Comparison of ENCODE assay signal across 12 mouse cellular contexts in genomic region chr2:157072316-157072990, GRCm38 (mm10). TPM values are rescaled to one million over a fixed set of nuclear protein-coding genes. Genes with fewer than 3 reads are reported as not detected.
A peak's percentile ranks its signal among the peaks of the same experiment; 100 is the strongest.
DNase-seq lines count a peak whose midpoint lies in the region; ATAC-seq and TF ChIP-seq lines count a peak whose summit lies in the region.
"Had no signal": no experiment of that assay in that cellular context is flagged by ENCODE, and none has a peak within 500 bp of the region (broad histone marks: within the 10 kb centered on the region; RNA-seq: fewer than 3 reads in every experiment).

No protein-coding gene starts in this region.

- no peak for TF ChIP-seq EP300 in lung, postnatal 0 days (IDR thresholded peaks at IDR 0.05)

- DNase-seq in heart, adult 9 months (ENCODE audit: low spot score in 2 of 2) = no peak
- no peak for DNase-seq in lung, postnatal 0 days (ENCODE audit: low spot score)
- DNase-seq in lung, adult 2 months = no peak
- no peak for DNase-seq in right cerebral cortex, adult 2 months (ENCODE audit: low spot score in 2 of 2)
- DNase-seq in adipocyte (ENCODE audit: low spot score) = no peak
- DNase-seq: thymus, postnatal 14 days had no signal

- WGBS in heart, embryonic 12.5 days = 67% methylated on average over 9 of the region's 9 CpGs
- 53% methylated on average over 9 of the region's 9 CpGs for WGBS in lung, postnatal 0 days
- WGBS in lung, adult 2 months = 49% methylated on average over 9 of the region's 9 CpGs
- 53% methylated on average over 9 of the region's 9 CpGs for WGBS in embryonic facial prominence, embryonic 13.5 days

- H3K9me3 ChIP-seq in heart, embryonic 12.5 days (replicated peaks) = no peaks in the 10 kb centered on the region
- H3K9me3 ChIP-seq in lung, postnatal 0 days (ENCODE audit: low read length) = no peaks in the 10 kb centered on the region
- H3K9me3 ChIP-seq in embryonic facial prominence, embryonic 13.5 days = no peaks in the 10 kb centered on the region
- H3K9me3 ChIP-seq: forebrain, embryonic 13.5 days had no signal

- no peak overlapping the region for H3K4me3 ChIP-seq in heart, embryonic 12.5 days
- H3K4me3 ChIP-seq in lung, postnatal 0 days (ENCODE audit: low read depth, low read length) = no peak overlapping the region
- no peak overlapping the region for H3K4me3 ChIP-seq in lung, adult 2 months (replicated peaks; ENCODE audit: extremely low read depth, low read depth, low read length)
- no peak overlapping the region for H3K4me3 ChIP-seq in embryonic facial prominence, embryonic 13.5 days
- H3K4me3 ChIP-seq in myocyte = no peak overlapping the region
- H3K4me3 ChIP-seq: forebrain, embryonic 13.5 days had no signal

- H3K4me2 ChIP-seq in heart, embryonic 12.5 days = no peak overlapping the region
- H3K4me2 ChIP-seq in lung, postnatal 0 days (replicated peaks; ENCODE audit: low read depth, low read length) = no peak overlapping the region; the same call in 1 of the 2 replicates
- H3K4me2 ChIP-seq in embryonic facial prominence, embryonic 13.5 days = no peak overlapping the region
- H3K4me2 ChIP-seq in myocyte (ENCODE audit: low read depth) = peak overlapping the region; percentile 78

- 0 out of 2 replicates have a peak, but pooled peaks cover 5% of the 10 kb centered on the region for H3K36me3 ChIP-seq in heart, embryonic 12.5 days
- H3K36me3 ChIP-seq in lung, postnatal 0 days (ENCODE audit: insufficient read depth, low read length) = no peaks in the 10 kb centered on the region
- H3K36me3 ChIP-seq in embryonic facial prominence, embryonic 13.5 days = peaks cover 25% of the 10 kb centered on the region; the same call in 1 of the 2 replicates
- no peaks in the 10 kb centered on the region for H3K36me3 ChIP-seq in myocyte (ENCODE audit: control insufficient read depth, insufficient read depth)

- no peak for TF ChIP-seq POLR2A in lung, adult 2 months (IDR thresholded peaks at IDR 0.05; ENCODE audit: borderline replicate concordance, extremely low read depth, low read depth, low read length)
- no peak for TF ChIP-seq POLR2A in myocyte (IDR thresholded peaks at IDR 0.05; ENCODE audit: insufficient read length, low read depth)

- peaks cover 84% of the 10 kb centered on the region for H3K79me2 ChIP-seq in myocyte (ENCODE audit: control insufficient read depth, insufficient read depth)

- no peak for ATAC-seq in heart, embryonic 12.5 days (ENCODE audit: insufficient number of reproducible peaks, low FRiP score)
- ATAC-seq in lung, postnatal 0 days = no peak
- no peak for ATAC-seq in embryonic facial prominence, embryonic 13.5 days (ENCODE audit: insufficient number of reproducible peaks, insufficient read depth, low FRiP score, low TSS enrichment, low read depth)
- ATAC-seq: forebrain, embryonic 13.5 days; midbrain, embryonic 16.5 days had no signal

- peak overlapping the region; percentile 95 for H3K27ac ChIP-seq in heart, embryonic 12.5 days (ENCODE audit: poor library complexity, severe bottlenecking)
- H3K27ac ChIP-seq in lung, postnatal 0 days (ENCODE audit: low read length) = peak overlapping the region; percentile 93
- H3K27ac ChIP-seq in embryonic facial prominence, embryonic 13.5 days = 0 out of 2 replicates have a peak overlapping the region, but pooled peaks have one; percentile 40
- H3K27ac ChIP-seq: forebrain, embryonic 13.5 days had no signal

- no peaks in the 10 kb centered on the region for H3K27me3 ChIP-seq in heart, embryonic 12.5 days (replicated peaks)
- H3K27me3 ChIP-seq in lung, postnatal 0 days (replicated peaks; ENCODE audit: insufficient read depth, low read length) = no peaks in the 10 kb centered on the region
- no peaks in the 10 kb centered on the region for H3K27me3 ChIP-seq in embryonic facial prominence, embryonic 13.5 days
- H3K27me3 ChIP-seq in myocyte (ENCODE audit: control insufficient read depth, insufficient read depth, insufficient read length) = no peaks in the 10 kb centered on the region
- H3K27me3 ChIP-seq: forebrain, embryonic 13.5 days had no signal

- H3K9ac ChIP-seq in heart, embryonic 12.5 days = no peak overlapping the region; the same call in 1 of the 2 replicates
- H3K9ac ChIP-seq in lung, postnatal 0 days (replicated peaks; ENCODE audit: low read depth) = no peak overlapping the region
- 0 out of 2 replicates have a peak overlapping the region, but pooled peaks have one; percentile 0 for H3K9ac ChIP-seq in embryonic facial prominence, embryonic 13.5 days

- no peak overlapping the region for H3ac ChIP-seq in myocyte (ENCODE audit: control insufficient read depth, insufficient read length)

- peaks cover 97% of the 10 kb centered on the region for H3K4me1 ChIP-seq in heart, embryonic 12.5 days (replicated peaks)
- peaks cover 75% of the 10 kb centered on the region for H3K4me1 ChIP-seq in lung, postnatal 0 days (ENCODE audit: insufficient read depth, low read depth, low read length)
- H3K4me1 ChIP-seq in lung, adult 2 months (ENCODE audit: control insufficient read depth, insufficient read depth, low read length) = peaks cover 73% of the 10 kb centered on the region
- peaks cover 90% of the 10 kb centered on the region for H3K4me1 ChIP-seq in embryonic facial prominence, embryonic 13.5 days

- no peak for TF ChIP-seq CTCF in lung, postnatal 0 days (IDR thresholded peaks at IDR 0.05)
- no peak for TF ChIP-seq CTCF in lung, adult 2 months (IDR thresholded peaks at IDR 0.05; ENCODE audit: insufficient read depth, low read length)

TF ChIP-seq in myocyte, 11 proteins besides CTCF, POLR2A, EP300 and RAD21:
- TF ChIP-seq REST (IDR thresholded peaks at IDR 0.05; ENCODE audit: insufficient read depth, insufficient read length) = no peak
- TF ChIP-seq SRF (IDR thresholded peaks at IDR 0.05; ENCODE audit: control insufficient read depth, insufficient read length, low read depth) = no peak
- no peak for TF ChIP-seq MYOD1 (IDR thresholded peaks at IDR 0.05; ENCODE audit: control insufficient read depth in 1 of 3, insufficient read length in 2 of 3, low read depth in 2 of 3)

RNA-seq across cellular contexts. Expression of gene Soga1, which starts 6.6 kb away (rescaled TPM):
- 4.5 and 5.2 TPM in 2 replicates for polyA plus RNA-seq in heart, embryonic 12.5 days (2016; fragmentation: Nextera tagmentation; extraction: Ambion mirVana)
- polyA plus RNA-seq in lung, postnatal 0 days (2015; fragmentation: Nextera tagmentation; extraction: Ambion mirVana) = 2.5 and 3.1 TPM in 2 replicates
- 34.1 and 37.1 TPM in 2 replicates for polyA plus RNA-seq in lung, adult 2 months (2012; rRNA removed)
- 4.6 and 7.1 TPM in 2 replicates for polyA plus RNA-seq in embryonic facial prominence, embryonic 13.5 days (2015; fragmentation: Nextera tagmentation; extraction: Ambion mirVana)
- polyA plus RNA-seq in myocyte (2012; fragmentation: generic; extraction: Trizol) = 11.9 TPM

RNA-seq across cellular contexts. Expression of gene Tldc2, which starts 14.4 kb away (rescaled TPM):
- not detected in 2 replicates for polyA plus RNA-seq in heart, embryonic 12.5 days (2016; fragmentation: Nextera tagmentation; extraction: Ambion mirVana)
- polyA plus RNA-seq in lung, postnatal 0 days (2015; fragmentation: Nextera tagmentation; extraction: Ambion mirVana) = not detected in 2 replicates
- polyA plus RNA-seq in lung, adult 2 months (2012; rRNA removed) = not detected in 2 replicates
- not detected in 2 replicates for polyA plus RNA-seq in embryonic facial prominence, embryonic 13.5 days (2015; fragmentation: Nextera tagmentation; extraction: Ambion mirVana)
- not detected for polyA plus RNA-seq in myocyte (2012; fragmentation: generic; extraction: Trizol)
- polyA plus RNA-seq: forebrain, embryonic 13.5 days; midbrain, embryonic 16.5 days; spleen, adult 2 months had no signal

Comparison
In these comparisons a context has a peak if more than half of its experiments do, and no peak if none do; other contexts are left out.
1. H3K27ac ChIP-seq: peak in every context shown above with its lines; median percentile 95 in heart, embryonic 12.5 days; 93 in lung, postnatal 0 days; 40 in embryonic facial prominence, embryonic 13.5 days.